Mouse (Mus musculus) embryonic facial prominence, embryonic 10.5 days (tissue): ENCODE results near the gene Atp5k. TPM values are rescaled to one million over a fixed set of nuclear protein-coding genes. Genes with fewer than 3 reads are reported as not detected.

Experiments used
- DNase-seq: peaks from one replicate; pipeline ENCODE4 v3.0.0-alpha.2; 2017; ENCODE audit warnings: low spot score
- H3K27ac ChIP-seq: fragments of 300-500 bp; sonication (generic); replicated peaks from 2 replicates; pipeline ENCODE4 v1.5.1; 2016; ENCODE audit warnings: mild to moderate bottlenecking
- H3K27me3 ChIP-seq: fragments of 300-500 bp; sonication (generic); replicated peaks from 2 replicates; pipeline ENCODE4 v1.6.1; 2016; ENCODE audit warnings: low read depth, mild to moderate bottlenecking; ENCODE audit not compliant: poor library complexity, severe bottlenecking
- H3K36me3 ChIP-seq: fragments of 300-500 bp; sonication (generic); replicated peaks from 2 replicates; pipeline ENCODE4 v1.6.1; 2016; ENCODE audit warnings: mild to moderate bottlenecking, moderate library complexity
- H3K4me1 ChIP-seq: fragments of 300-500 bp; sonication (generic); 2 replicates; pipeline ENCODE4 v1.6.1; 2016
- H3K4me3 ChIP-seq: fragments of 300-500 bp; sonication (generic); 2 replicates; pipeline ENCODE4 v1.5.1; 2016; ENCODE audit warnings: mild to moderate bottlenecking, moderate library complexity
- H3K9me3 ChIP-seq: fragments of 300-500 bp; sonication (generic); 2 replicates; pipeline ENCODE4 v1.6.1; 2016; ENCODE audit warnings: mild to moderate bottlenecking
- WGBS: fragments of 180-500 bp; shearing (Covaris S2); methylation state at CpG from one replicate; pipeline ENCODE4 v1.1.7; 2016; 5-methylcytosine and 5-hydroxymethylcytosine counted together
- polyA plus RNA-seq: library from polyadenylated mRNA; unstranded; fragments of >200 nt; fragmentation: Nextera tagmentation; extraction: Ambion mirVana; gene quantifications from 2 replicates; pipeline ENCODE4 v1.2.1, GENCODE M21; 2016

The Atp5k gene
- polyA plus RNA-seq, result 378 and 386 TPM in 2 replicates

DNA sequence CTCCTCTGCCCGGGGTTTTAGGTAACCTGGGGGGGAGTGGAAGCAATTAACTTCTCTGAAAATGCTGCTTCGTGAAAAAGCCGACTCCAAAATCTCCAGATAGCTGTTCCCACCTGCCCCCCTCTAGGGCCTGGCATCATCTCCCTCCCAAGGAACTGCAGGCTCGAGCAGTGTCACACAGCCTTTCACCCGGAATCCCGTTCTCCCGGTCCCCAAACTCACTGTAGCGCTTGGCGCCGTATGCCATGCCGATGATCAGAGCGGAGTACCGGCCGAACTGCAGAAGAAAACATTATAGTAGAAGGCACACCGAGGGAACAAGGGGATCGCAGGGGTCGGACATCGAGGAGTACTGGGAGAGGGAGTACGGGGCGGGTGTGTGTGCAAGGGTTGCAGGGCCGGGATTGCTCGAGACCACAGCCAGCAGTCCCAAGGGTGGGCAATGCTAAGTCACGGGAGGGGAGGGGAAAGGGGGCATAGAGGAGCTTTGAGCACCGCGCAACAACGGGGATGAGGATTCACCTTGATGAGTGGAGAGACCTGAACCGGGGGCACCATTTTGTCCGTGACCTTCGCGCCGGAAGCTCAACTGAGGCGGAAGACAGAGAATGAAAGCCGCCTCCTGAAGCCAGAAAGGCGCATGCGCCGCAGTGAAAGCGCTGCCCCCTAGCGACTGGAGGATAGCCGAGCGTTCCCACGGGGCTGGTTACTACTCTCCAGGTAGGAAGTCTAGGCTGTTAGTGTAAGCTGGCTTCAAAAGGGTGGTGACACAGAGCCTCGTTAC, at the start of gene Atp5k:
Gene Atp5k (minus strand): TSS at position 645 of the 784 bp plus-strand sequence.
- Histone ChIP-seq H3K27ac (peak within 1 kb of the TSS; percentile 91), H3K9me3 (no peaks in the 10 kb centered on the region), H3K27me3 (no peaks in the 10 kb centered on the region), H3K4me1 (peaks cover 16% of the 10 kb centered on the region), H3K36me3 (peaks cover 38% of the 10 kb centered on the region), H3K4me3 (peak within 1 kb of the TSS; percentile 77)
- DNase-seq, result peak; percentile 94
- WGBS, result under 1% methylated on average over 42 of the region's 42 CpGs

DNA sequence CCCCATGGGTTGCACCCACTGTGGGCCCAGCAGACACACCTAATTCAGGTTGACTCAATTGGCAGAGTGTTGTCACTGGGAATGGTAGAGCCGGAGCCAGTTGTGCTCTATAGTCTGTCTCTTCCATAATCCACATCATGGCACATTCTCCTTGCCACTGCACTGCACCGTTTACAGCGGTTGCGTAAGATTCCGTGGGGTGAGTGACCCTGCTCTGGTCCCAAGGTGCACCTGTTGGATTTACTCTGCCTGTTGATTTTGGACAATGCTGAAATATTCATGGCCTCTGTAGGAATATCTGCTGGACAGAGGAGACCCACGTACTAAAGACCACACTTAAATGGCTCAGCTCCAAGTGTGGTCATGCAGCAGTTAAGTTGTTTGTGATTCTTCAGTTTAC, 48.8 kb upstream of the Atp5k start:
- no peak overlapping the region for H3K4me3 ChIP-seq
- no peak for DNase-seq
- H3K27ac ChIP-seq, result no peak overlapping the region
- no peaks in the 10 kb centered on the region for H3K9me3 ChIP-seq
- no peaks in the 10 kb centered on the region for H3K27me3 ChIP-seq
- H3K4me1 ChIP-seq, result no peaks in the 10 kb centered on the region
- H3K36me3 ChIP-seq, result peaks cover 85% of the 10 kb centered on the region
- 96% methylated on average over 6 of the region's 6 CpGs for WGBS

DNA sequence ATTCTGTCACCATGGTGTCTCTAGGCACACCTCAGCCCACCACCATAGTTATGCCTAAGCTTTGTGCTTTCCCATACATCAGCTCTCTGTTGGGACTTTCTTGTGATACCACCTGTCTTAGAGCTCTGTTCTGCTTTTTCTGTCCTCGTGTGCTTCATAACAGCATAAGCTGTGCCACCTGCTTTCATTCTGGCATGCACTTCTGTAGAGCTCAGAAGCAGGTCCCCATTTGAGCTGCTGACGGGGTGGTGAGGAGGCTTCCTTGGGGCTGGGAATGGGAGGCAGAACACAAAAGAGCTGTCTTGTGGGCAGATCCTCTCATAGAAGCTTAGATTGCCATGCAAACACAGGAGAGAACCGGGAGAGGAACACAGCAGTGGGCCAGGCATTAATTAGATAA, 41.7 kb upstream of the Atp5k start:
- Histone ChIP-seq H3K27me3 (no peaks in the 10 kb centered on the region), H3K4me3 (no peak overlapping the region), H3K36me3 (peaks cover 93% of the 10 kb centered on the region), H3K27ac (no peak overlapping the region), H3K4me1 (no peaks in the 10 kb centered on the region), H3K9me3 (no peaks in the 10 kb centered on the region)
- WGBS, result 84% methylated on average over 3 of the region's 3 CpGs
- no peak for DNase-seq

DNA sequence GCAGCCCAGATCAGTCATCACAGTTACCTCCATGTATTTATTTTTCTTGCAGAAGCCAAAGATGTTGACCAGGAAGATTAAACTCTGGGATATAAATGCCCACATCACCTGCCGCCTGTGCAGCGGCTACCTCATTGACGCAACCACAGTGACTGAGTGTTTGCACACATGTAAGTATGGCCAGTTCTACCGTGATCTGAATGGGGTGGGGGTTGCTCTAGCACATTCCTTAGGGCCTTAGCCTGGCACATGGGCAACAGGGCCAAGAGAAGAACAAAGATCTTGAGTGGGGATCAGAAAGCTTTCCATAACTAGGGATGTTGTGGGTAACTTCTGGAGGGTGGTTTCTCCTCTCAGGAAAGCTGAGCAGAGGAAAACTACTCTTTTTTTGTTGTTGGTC, 39.5 kb upstream of the Atp5k start:
- no peak for DNase-seq
- Histone ChIP-seq H3K27ac (no peak overlapping the region), H3K9me3 (no peaks in the 10 kb centered on the region), H3K36me3 (peaks cover 85% of the 10 kb centered on the region), H3K4me1 (no peaks in the 10 kb centered on the region), H3K27me3 (no peaks in the 10 kb centered on the region), H3K4me3 (no peak overlapping the region)
- 91% methylated on average over 4 of the region's 4 CpGs for WGBS

GRCm38 (mm10) chr5:108469617-108470016, 35.4 kb upstream of the Atp5k start:
- Histone ChIP-seq H3K4me3 (no peak overlapping the region), H3K27ac (no peak overlapping the region), H3K36me3 (peaks cover 72% of the 10 kb centered on the region), H3K27me3 (no peaks in the 10 kb centered on the region), H3K4me1 (peaks cover 5% of the 10 kb centered on the region; the same call in 1 of the 2 replicates), H3K9me3 (no peaks in the 10 kb centered on the region)
- no peak for DNase-seq
- 86% methylated on average over 7 of the region's 7 CpGs for WGBS

GRCm38 (mm10) chr5:108466647-108467046, 32.4 kb upstream of the Atp5k start:
- no peak for DNase-seq
- Histone ChIP-seq H3K27me3 (no peaks in the 10 kb centered on the region), H3K4me1 (peaks cover 31% of the 10 kb centered on the region), H3K4me3 (no peak overlapping the region), H3K27ac (no peak overlapping the region), H3K36me3 (peaks cover 43% of the 10 kb centered on the region), H3K9me3 (no peaks in the 10 kb centered on the region)
- 97% methylated on average over 1 of the region's 1 CpGs for WGBS

DNA sequence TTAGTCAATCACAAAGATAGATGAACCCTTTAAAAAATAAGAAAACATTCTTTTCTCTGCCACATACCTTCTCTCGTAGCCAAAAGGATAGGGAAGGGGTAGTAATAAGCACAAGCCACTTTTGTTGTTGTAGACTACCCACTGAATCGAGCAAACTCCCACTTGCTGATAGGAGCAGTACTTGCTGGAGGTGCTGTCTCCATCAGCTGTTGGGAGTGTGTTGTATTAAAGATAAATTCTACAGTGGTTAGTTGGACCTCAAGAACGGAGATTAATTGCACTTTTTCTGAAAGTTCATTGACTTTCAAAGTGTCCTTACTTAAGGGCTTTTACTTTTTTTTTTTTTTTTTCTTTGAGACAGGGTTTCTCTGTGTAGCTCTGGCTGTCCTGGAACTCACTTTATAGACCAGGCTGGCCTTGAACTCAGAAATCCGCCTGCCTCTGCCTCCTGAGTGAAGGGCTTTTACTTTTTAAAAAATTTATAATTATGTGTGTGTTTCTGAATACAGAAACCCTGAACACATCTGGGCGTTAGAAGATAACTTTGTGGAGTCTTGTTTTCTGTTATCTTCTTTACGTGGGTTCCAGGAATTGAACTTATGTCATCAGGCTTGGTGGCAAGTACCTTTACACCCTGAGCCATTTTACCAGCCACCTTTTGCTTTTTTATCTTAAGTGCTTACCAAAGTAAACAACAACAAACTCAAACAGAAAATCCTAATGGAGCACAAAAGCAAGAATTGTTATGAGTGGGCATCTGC, 31.1 kb upstream of the Atp5k start:
- Histone ChIP-seq H3K4me1 (peaks cover 37% of the 10 kb centered on the region), H3K27me3 (no peaks in the 10 kb centered on the region), H3K27ac (no peak overlapping the region), H3K36me3 (peaks cover 35% of the 10 kb centered on the region), H3K9me3 (no peaks in the 10 kb centered on the region), H3K4me3 (no peak overlapping the region)
- no peak for DNase-seq
- 88% methylated on average over 6 of the region's 6 CpGs for WGBS

DNA sequence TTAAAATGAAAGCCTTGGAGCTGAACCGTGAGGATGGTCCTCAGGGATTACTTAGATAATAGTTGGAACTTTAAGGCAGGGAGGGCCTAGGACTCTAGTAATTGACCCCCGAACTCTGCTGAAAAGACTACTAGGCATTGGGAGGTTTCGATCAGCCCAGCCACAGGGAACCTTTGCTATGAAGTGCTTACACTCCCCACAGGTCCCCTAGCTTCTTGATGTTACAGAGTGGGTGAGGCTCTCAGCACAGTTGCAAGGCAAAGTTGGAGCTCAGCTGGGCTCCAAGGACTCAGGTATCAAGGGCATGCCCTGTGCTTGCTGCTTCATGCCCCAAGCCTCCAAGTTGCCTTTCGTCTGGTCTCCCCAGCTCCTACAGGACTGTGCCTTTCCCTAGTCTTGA, 28.2 kb upstream of the Atp5k start:
- H3K27me3 ChIP-seq, result peaks cover 18% of the 10 kb centered on the region; the same call in 1 of the 2 replicates
- H3K36me3 ChIP-seq, result peaks cover 19% of the 10 kb centered on the region
- H3K9me3 ChIP-seq, result no peaks in the 10 kb centered on the region
- 49% methylated on average over 4 of the region's 4 CpGs for WGBS
- H3K4me1 ChIP-seq, result peaks cover 37% of the 10 kb centered on the region
- H3K4me3 ChIP-seq, result peak overlapping the region; percentile 79
- H3K27ac ChIP-seq, result peak overlapping the region; percentile 99
- no peak for DNase-seq

- peaks cover 18% of the 10 kb centered on the region; the same call in 1 of the 2 replicates for H3K27me3 ChIP-seq
- peak within 1 kb of the TSS; percentile 79 for H3K4me3 ChIP-seq
- H3K36me3 ChIP-seq, result peaks cover 11% of the 10 kb centered on the region; the same call in 1 of the 2 replicates
- H3K27ac ChIP-seq, result peak within 1 kb of the TSS; percentile 99
- under 1% methylated on average over 62 of the region's 62 CpGs for WGBS
- peaks cover 37% of the 10 kb centered on the region for H3K4me1 ChIP-seq
- no peaks in the 10 kb centered on the region for H3K9me3 ChIP-seq
- peak; percentile 98 for DNase-seq
Measured at GRCm38 (mm10) chr5:108461082-108462065, 27.1 kb upstream of the Atp5k start, which contains the start of gene Pcgf3. Gene Pcgf3 (plus strand): TSS chr5:108461232.

- H3K4me3 ChIP-seq, result peak overlapping the region; percentile 79
- peak overlapping the region; percentile 99 for H3K27ac ChIP-seq
- DNase-seq, result no peak
- H3K27me3 ChIP-seq, result peaks cover 18% of the 10 kb centered on the region; the same call in 1 of the 2 replicates
- H3K9me3 ChIP-seq, result no peaks in the 10 kb centered on the region
- 0 out of 2 replicates have a peak, but pooled peaks cover 2% of the 10 kb centered on the region for H3K36me3 ChIP-seq
- peaks cover 32% of the 10 kb centered on the region for H3K4me1 ChIP-seq
- WGBS, result 38% methylated on average over 6 of the region's 6 CpGs
Measured at GRCm38 (mm10) chr5:108460461-108460860, 26.2 kb upstream of the Atp5k start.

DNA sequence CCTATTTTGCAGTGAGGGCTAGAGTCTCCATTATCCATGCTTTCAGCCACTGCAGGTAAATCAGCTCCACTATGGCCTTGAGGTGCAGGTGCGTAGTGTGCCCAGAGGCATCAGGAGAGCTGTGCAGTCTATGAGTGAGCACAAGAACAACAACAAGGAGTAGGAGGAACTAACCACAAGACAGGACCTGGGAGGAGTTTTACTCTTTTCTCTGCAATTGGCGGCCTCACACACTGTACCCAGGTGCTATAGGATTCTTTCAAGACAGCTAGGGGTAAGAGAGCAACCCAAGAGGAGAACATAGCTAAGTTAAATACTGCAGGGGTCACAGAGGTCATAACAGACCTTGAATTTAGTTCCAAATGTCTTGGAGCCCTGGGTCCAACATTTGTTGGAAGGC, 24.5 kb upstream of the Atp5k start:
- Histone ChIP-seq H3K9me3 (no peaks in the 10 kb centered on the region), H3K4me1 (peaks cover 23% of the 10 kb centered on the region), H3K4me3 (no peak overlapping the region), H3K27ac (no peak overlapping the region), H3K36me3 (no peaks in the 10 kb centered on the region), H3K27me3 (peaks cover 18% of the 10 kb centered on the region; the same call in 1 of the 2 replicates)
- DNase-seq, result no peak
- 75% methylated on average over 2 of the region's 2 CpGs for WGBS

DNA sequence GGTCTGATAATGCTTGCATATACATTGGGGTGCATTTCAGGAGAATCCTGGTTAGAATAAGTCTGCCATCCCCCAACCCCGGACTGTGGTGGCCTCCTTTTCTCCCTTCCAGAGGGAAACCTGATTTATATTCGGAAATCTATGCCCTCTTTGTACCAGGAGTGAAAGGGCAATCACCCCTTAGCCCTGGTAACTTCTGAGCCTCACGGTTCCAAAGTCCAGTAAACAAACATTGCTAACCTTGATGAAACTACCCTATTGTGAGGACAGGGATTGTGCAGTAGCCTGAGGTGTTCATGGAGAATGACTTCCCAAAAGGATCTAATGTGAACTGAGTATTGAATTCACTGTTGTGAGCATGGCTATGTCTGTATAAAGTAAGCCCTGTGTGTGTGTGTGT, 19.8 kb upstream of the Atp5k start:
- H3K36me3 ChIP-seq, result no peaks in the 10 kb centered on the region
- H3K27me3 ChIP-seq, result peaks cover 20% of the 10 kb centered on the region
- WGBS, result 41% methylated on average over 3 of the region's 3 CpGs
- no peaks in the 10 kb centered on the region for H3K9me3 ChIP-seq
- no peak for DNase-seq
- peaks cover 9% of the 10 kb centered on the region for H3K4me1 ChIP-seq
- no peak overlapping the region for H3K27ac ChIP-seq
- H3K4me3 ChIP-seq, result no peak overlapping the region
